In genomic region chr7:109707023-109707785, GRCm38 (mm10) we compare ENCODE assay signal across 9 mouse cellular contexts. TPM values are rescaled to one million over a fixed set of nuclear protein-coding genes. Genes with fewer than 3 reads are reported as not detected.
A peak's percentile ranks its signal among the peaks of the same experiment; 100 is the strongest.
DNase-seq lines count a peak whose midpoint lies in the region; ATAC-seq lines count a peak whose summit lies in the region.
"Had no signal": no experiment of that assay in that cellular context is flagged by ENCODE, and none has a peak within 500 bp of the region (broad histone marks: within the 10 kb centered on the region; RNA-seq: fewer than 3 reads in every experiment).

No protein-coding gene starts in this region.

- peaks cover 18% of the 10 kb centered on the region for H3K4me1 ChIP-seq in intestine, embryonic 14.5 days (replicated peaks; ENCODE audit: control insufficient read depth, insufficient read depth, low read length)
- 0 out of 2 replicates have a peak, but pooled peaks cover 9% of the 10 kb centered on the region for H3K4me1 ChIP-seq in intestine, embryonic 16.5 days (ENCODE audit: control insufficient read depth, insufficient read depth, low read length)
- peaks cover 3% of the 10 kb centered on the region; the same call in 1 of the 2 replicates for H3K4me1 ChIP-seq in embryonic facial prominence, embryonic 14.5 days (ENCODE audit: control insufficient read depth, insufficient read depth, low read length)
- H3K4me1 ChIP-seq in forebrain, embryonic 12.5 days, result peaks cover 9% of the 10 kb centered on the region; the same call in 1 of the 2 replicates

- DNase-seq in intestine, embryonic 14.5 days (ENCODE audit: low spot score), result peak; percentile 65
- DNase-seq in CD4-positive, CD25-positive, alpha-beta regulatory T cell, adult 2 months (ENCODE audit: low read depth, low spot score), result peak; percentile 85
- peak; percentile 46 to 68 for DNase-seq in adrenal gland, postnatal 36 days
- DNase-seq in embryonic facial prominence, embryonic 14.5 days (ENCODE audit: low spot score), result peak; percentile 78
- peak; percentile 71 to 74 for DNase-seq in kidney, postnatal 4 days
- DNase-seq in natural killer cell, adult 2 months (ENCODE audit: low spot score in 2 of 2), result peak; percentile 18 to 49

- H3K4me3 ChIP-seq in intestine, embryonic 14.5 days (ENCODE audit: low read depth, low read length), result no peak overlapping the region
- no peak overlapping the region for H3K4me3 ChIP-seq in intestine, embryonic 16.5 days (ENCODE audit: low read length)
- no peak overlapping the region for H3K4me3 ChIP-seq in embryonic facial prominence, embryonic 14.5 days (ENCODE audit: low read depth, low read length)
- H3K4me3 ChIP-seq in forebrain, embryonic 12.5 days (replicated peaks), result no peak overlapping the region
- H3K4me3 ChIP-seq: embryonic facial prominence, embryonic 12.5 days had no signal

- no peak overlapping the region for H3K27ac ChIP-seq in intestine, embryonic 14.5 days (ENCODE audit: low read depth)
- H3K27ac ChIP-seq in intestine, embryonic 16.5 days (ENCODE audit: low read length), result no peak overlapping the region
- H3K27ac ChIP-seq in embryonic facial prominence, embryonic 14.5 days (replicated peaks; ENCODE audit: low read depth, low read length), result no peak overlapping the region
- H3K27ac ChIP-seq in forebrain, embryonic 12.5 days, result no peak overlapping the region
- H3K27ac ChIP-seq: embryonic facial prominence, embryonic 12.5 days had no signal

- H3K9ac ChIP-seq in intestine, embryonic 14.5 days (ENCODE audit: low read length), result no peak overlapping the region
- no peak overlapping the region for H3K9ac ChIP-seq in intestine, embryonic 16.5 days (ENCODE audit: low read depth, low read length)
- no peak overlapping the region for H3K9ac ChIP-seq in embryonic facial prominence, embryonic 14.5 days (ENCODE audit: low read depth, low read length)
- no peak overlapping the region for H3K9ac ChIP-seq in forebrain, embryonic 12.5 days
- H3K9ac ChIP-seq: embryonic facial prominence, embryonic 12.5 days had no signal

- 34% methylated on average over 4 of the region's 4 CpGs for WGBS in intestine, embryonic 14.5 days
- WGBS in intestine, embryonic 16.5 days, result 39% methylated on average over 4 of the region's 4 CpGs
- WGBS in embryonic facial prominence, embryonic 14.5 days, result 44% methylated on average over 4 of the region's 4 CpGs
- 63% methylated on average over 4 of the region's 4 CpGs for WGBS in forebrain, embryonic 12.5 days

- no peaks in the 10 kb centered on the region for H3K9me3 ChIP-seq in intestine, embryonic 14.5 days (ENCODE audit: control insufficient read depth, low read length)
- H3K9me3 ChIP-seq in intestine, embryonic 16.5 days (ENCODE audit: control insufficient read depth, low read length), result no peaks in the 10 kb centered on the region
- no peaks in the 10 kb centered on the region for H3K9me3 ChIP-seq in embryonic facial prominence, embryonic 14.5 days (ENCODE audit: control insufficient read depth, low read length)
- H3K9me3 ChIP-seq in forebrain, embryonic 12.5 days, result no peaks in the 10 kb centered on the region
- H3K9me3 ChIP-seq: embryonic facial prominence, embryonic 12.5 days had no signal

- ATAC-seq in intestine, embryonic 14.5 days (replicated peaks; ENCODE audit: low FRiP score, low TSS enrichment, low read depth), result no peak
- ATAC-seq in intestine, embryonic 16.5 days, result no peak
- no peak for ATAC-seq in embryonic facial prominence, embryonic 14.5 days (ENCODE audit: low read depth)
- no peak for ATAC-seq in forebrain, embryonic 12.5 days (ENCODE audit: low FRiP score)

- H3K4me2 ChIP-seq in intestine, embryonic 14.5 days (ENCODE audit: low read length), result no peak overlapping the region
- H3K4me2 ChIP-seq in intestine, embryonic 16.5 days (ENCODE audit: low read depth, low read length), result no peak overlapping the region
- no peak overlapping the region for H3K4me2 ChIP-seq in embryonic facial prominence, embryonic 14.5 days (ENCODE audit: low read depth, low read length)
- H3K4me2 ChIP-seq in forebrain, embryonic 12.5 days, result no peak overlapping the region
- H3K4me2 ChIP-seq: embryonic facial prominence, embryonic 12.5 days had no signal

- peaks cover 20% of the 10 kb centered on the region for H3K36me3 ChIP-seq in intestine, embryonic 14.5 days (ENCODE audit: control insufficient read depth, insufficient read depth, low read length)
- peaks cover 5% of the 10 kb centered on the region; the same call in 1 of the 2 replicates for H3K36me3 ChIP-seq in intestine, embryonic 16.5 days (ENCODE audit: control insufficient read depth, insufficient read depth, low read length)
- peaks cover 28% of the 10 kb centered on the region for H3K36me3 ChIP-seq in embryonic facial prominence, embryonic 14.5 days (ENCODE audit: control insufficient read depth, insufficient read depth, low read length)
- peaks cover 22% of the 10 kb centered on the region for H3K36me3 ChIP-seq in forebrain, embryonic 12.5 days (replicated peaks)

- H3K27me3 ChIP-seq in intestine, embryonic 14.5 days (replicated peaks; ENCODE audit: control insufficient read depth, insufficient read depth, low read length), result no peaks in the 10 kb centered on the region; the same call in 1 of the 2 replicates
- no peaks in the 10 kb centered on the region for H3K27me3 ChIP-seq in intestine, embryonic 16.5 days (replicated peaks; ENCODE audit: control insufficient read depth, insufficient read depth, low read length)
- no peaks in the 10 kb centered on the region for H3K27me3 ChIP-seq in embryonic facial prominence, embryonic 14.5 days (replicated peaks; ENCODE audit: control insufficient read depth, insufficient read depth, low read length)
- H3K27me3 ChIP-seq in forebrain, embryonic 12.5 days, result peaks cover 9% of the 10 kb centered on the region
- H3K27me3 ChIP-seq: embryonic facial prominence, embryonic 12.5 days had no signal

RNA-seq across cellular contexts. Expression of gene Akip1, which starts 3.7 kb away (rescaled TPM):
- polyA plus RNA-seq in intestine, embryonic 14.5 days (2014; fragmentation: Nextera tagmentation; extraction: Ambion mirVana), result 29.0 and 30.9 TPM in 2 replicates
- polyA plus RNA-seq in intestine, embryonic 16.5 days (2015; fragmentation: Nextera tagmentation; extraction: Ambion mirVana), result 37.6 and 40.9 TPM in 2 replicates
- 10 to 100 TPM; 23.6 to 30.0 TPM for total RNA-seq in adrenal gland, postnatal 36 days (2021)
- polyA plus RNA-seq in embryonic facial prominence, embryonic 14.5 days (2014; fragmentation: Nextera tagmentation; extraction: Ambion mirVana), result 30.9 and 37.1 TPM in 2 replicates
- 15.6 and 17.4 TPM in 2 replicates for polyA plus RNA-seq in forebrain, embryonic 12.5 days (2016; fragmentation: Nextera tagmentation; extraction: Ambion mirVana)

RNA-seq across cellular contexts. Expression of gene St5, which starts 3.8 kb away (rescaled TPM):
- polyA plus RNA-seq in intestine, embryonic 14.5 days (2014; fragmentation: Nextera tagmentation; extraction: Ambion mirVana), result 68.7 and 70.7 TPM in 2 replicates
- polyA plus RNA-seq in intestine, embryonic 16.5 days (2015; fragmentation: Nextera tagmentation; extraction: Ambion mirVana), result 66.9 and 71.9 TPM in 2 replicates
- 10 to 100 TPM; 37.9 to 45.8 TPM for total RNA-seq in adrenal gland, postnatal 36 days (2021)
- 45.7 and 49.2 TPM in 2 replicates for polyA plus RNA-seq in embryonic facial prominence, embryonic 14.5 days (2014; fragmentation: Nextera tagmentation; extraction: Ambion mirVana)
- 24.6 and 26.0 TPM in 2 replicates for polyA plus RNA-seq in forebrain, embryonic 12.5 days (2016; fragmentation: Nextera tagmentation; extraction: Ambion mirVana)

RNA-seq across cellular contexts. Expression of gene BC051019, which starts 16.4 kb away (rescaled TPM):
- polyA plus RNA-seq in intestine, embryonic 14.5 days (2014; fragmentation: Nextera tagmentation; extraction: Ambion mirVana), result not detected in 2 replicates
- 0.13 TPM in 1 of 2 replicates, not detected in the other for polyA plus RNA-seq in intestine, embryonic 16.5 days (2015; fragmentation: Nextera tagmentation; extraction: Ambion mirVana)
- total RNA-seq in adrenal gland, postnatal 36 days (2021), result not detected
- polyA plus RNA-seq in embryonic facial prominence, embryonic 14.5 days (2014; fragmentation: Nextera tagmentation; extraction: Ambion mirVana), result 1.1 and 4.6 TPM in 2 replicates
- not detected in 2 replicates for polyA plus RNA-seq in forebrain, embryonic 12.5 days (2016; fragmentation: Nextera tagmentation; extraction: Ambion mirVana)

RNA-seq across cellular contexts. Expression of gene Ascl3, which starts 24.3 kb away (rescaled TPM):
- polyA plus RNA-seq in intestine, embryonic 14.5 days (2014; fragmentation: Nextera tagmentation; extraction: Ambion mirVana), result 0.46 TPM in 1 of 2 replicates, not detected in the other
- polyA plus RNA-seq in intestine, embryonic 16.5 days (2015; fragmentation: Nextera tagmentation; extraction: Ambion mirVana), result 0.33 and 0.61 TPM in 2 replicates
- total RNA-seq in adrenal gland, postnatal 36 days (2021), result not detected
- 0.42 TPM in 1 of 2 replicates, not detected in the other for polyA plus RNA-seq in embryonic facial prominence, embryonic 14.5 days (2014; fragmentation: Nextera tagmentation; extraction: Ambion mirVana)
- not detected in 2 replicates for polyA plus RNA-seq in forebrain, embryonic 12.5 days (2016; fragmentation: Nextera tagmentation; extraction: Ambion mirVana)
- polyA plus RNA-seq: embryonic facial prominence, embryonic 12.5 days had no signal

RNA-seq across cellular contexts. Expression of gene Tmem9b, which starts 45.5 kb away (rescaled TPM):
- polyA plus RNA-seq in intestine, embryonic 14.5 days (2014; fragmentation: Nextera tagmentation; extraction: Ambion mirVana), result 51.3 and 52.2 TPM in 2 replicates
- 80.7 and 86.1 TPM in 2 replicates for polyA plus RNA-seq in intestine, embryonic 16.5 days (2015; fragmentation: Nextera tagmentation; extraction: Ambion mirVana)
- total RNA-seq in adrenal gland, postnatal 36 days (2021), result 10 to 100 TPM; 43.9 to 47.2 TPM
- polyA plus RNA-seq in embryonic facial prominence, embryonic 14.5 days (2014; fragmentation: Nextera tagmentation; extraction: Ambion mirVana), result 71.2 and 73.6 TPM in 2 replicates
- polyA plus RNA-seq in forebrain, embryonic 12.5 days (2016; fragmentation: Nextera tagmentation; extraction: Ambion mirVana), result 48.9 and 49.8 TPM in 2 replicates

Comparison
In these comparisons a context has a peak if more than half of its experiments do, and no peak if none do; other contexts are left out.
1. DNase-seq: peak in every context shown above with its lines; median percentile 85 in CD4-positive, CD25-positive, alpha-beta regulatory T cell, adult 2 months; 78 in embryonic facial prominence, embryonic 14.5 days; 72 in kidney, postnatal 4 days; 65 in intestine, embryonic 14.5 days; 57 in adrenal gland, postnatal 36 days; 34 in natural killer cell, adult 2 months.